Mouse (Mus musculus): Measurements from ENCODE around the gene Ccn2. TPM values are rescaled to one million over a fixed set of nuclear protein-coding genes. Genes with fewer than 3 reads are reported as not detected.

Gene Ccn2
- 0.81 and 0.95 TPM in 2 replicates for polyA plus RNA-seq (2015; fragmentation: Nextera tagmentation; extraction: Ambion mirVana)

GRCm38 (mm10) chr10:24595250-24596002 is at the start of gene Ccn2:
Gene Ccn2 (plus strand): TSS chr10:24595442.
- DNase-seq (ENCODE audit: low spot score), result no peak

DNA sequence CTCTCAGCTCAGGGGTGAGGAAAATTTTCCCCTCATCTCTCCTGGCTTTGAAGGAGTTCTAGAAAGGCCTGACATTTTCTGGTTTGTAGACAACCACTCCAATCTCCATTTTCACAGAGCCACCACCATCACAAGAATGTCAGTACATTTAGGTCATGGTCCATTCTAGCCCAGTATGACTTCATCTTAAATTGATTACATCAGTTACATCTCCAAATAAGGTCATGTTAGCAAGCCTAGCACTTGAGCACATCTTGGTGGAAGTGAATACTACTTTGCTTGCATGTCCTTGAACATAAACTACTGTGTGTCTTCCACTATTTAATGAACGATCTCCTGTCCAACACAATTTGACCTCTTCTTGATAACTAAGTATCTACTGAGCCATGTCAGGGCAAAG is 42.4 kb upstream of the Ccn2 start:
- no peak for DNase-seq (ENCODE audit: low spot score)

DNA sequence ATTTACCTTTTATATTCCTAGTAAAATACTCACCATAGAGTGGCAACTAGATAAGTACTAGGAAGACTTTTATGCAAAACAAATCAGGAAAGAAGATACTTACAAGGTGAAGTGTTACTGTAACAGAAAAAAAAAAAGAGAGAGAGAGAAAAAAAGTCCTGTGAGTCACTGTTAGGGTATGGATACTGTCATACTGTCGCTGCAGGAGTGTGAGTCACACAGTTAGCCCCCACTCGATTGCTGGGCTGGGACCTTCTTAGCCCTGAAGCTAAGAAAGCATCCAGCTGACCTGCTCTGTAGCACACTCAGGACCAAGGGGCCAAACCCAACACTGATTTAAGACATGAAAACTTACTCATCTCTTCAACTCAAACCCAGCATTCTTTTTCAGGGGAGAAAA is 41.2 kb upstream of the Ccn2 start:
- DNase-seq (ENCODE audit: low spot score), result no peak

- DNase-seq (ENCODE audit: low spot score), result no peak
Measured at GRCm38 (mm10) chr10:24558366-24558765, 36.9 kb upstream of the Ccn2 start.

DNA sequence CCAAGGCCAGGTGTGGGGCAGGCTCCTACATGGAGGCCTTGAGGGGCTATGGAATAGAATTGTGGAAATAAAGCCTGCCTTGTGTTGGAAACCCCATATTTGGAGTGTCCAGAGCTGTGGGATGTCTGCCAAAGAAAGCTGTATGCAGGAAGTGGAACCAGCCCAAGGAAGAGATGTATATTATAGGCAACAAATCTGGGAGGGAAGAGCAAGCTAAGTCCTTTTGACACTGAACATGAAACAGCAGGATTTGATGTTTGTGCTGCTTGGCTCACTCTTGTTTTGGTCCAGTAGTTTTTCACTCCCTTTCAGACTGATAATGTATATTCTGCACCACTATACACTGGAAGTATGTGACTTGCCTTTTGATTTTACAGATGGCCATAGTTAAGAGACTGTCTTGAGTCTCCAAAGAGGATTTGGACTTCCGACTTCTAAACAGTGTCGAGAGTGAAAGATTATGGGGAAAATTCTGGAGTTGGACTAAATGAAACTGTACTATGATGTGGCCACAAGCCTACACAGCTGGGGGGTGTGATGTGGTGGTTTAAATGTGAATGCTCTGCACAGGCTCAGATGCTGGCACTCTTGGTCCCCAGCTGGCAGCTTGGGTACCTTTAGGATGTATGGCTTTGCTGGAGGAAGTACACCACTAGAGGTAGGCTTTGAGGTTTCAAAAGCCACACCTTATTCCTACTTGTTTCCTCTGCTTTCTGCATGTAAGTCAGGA is 25.4 kb upstream of the Ccn2 start:
- DNase-seq (ENCODE audit: low spot score), result no peak

GRCm38 (mm10) chr10:24572044-24572960 is 22.9 kb upstream of the Ccn2 start:
- no peak for DNase-seq (ENCODE audit: low spot score)

GRCm38 (mm10) chr10:24573484-24573883 is 21.8 kb upstream of the Ccn2 start:
- DNase-seq (ENCODE audit: low spot score), result no peak

DNA sequence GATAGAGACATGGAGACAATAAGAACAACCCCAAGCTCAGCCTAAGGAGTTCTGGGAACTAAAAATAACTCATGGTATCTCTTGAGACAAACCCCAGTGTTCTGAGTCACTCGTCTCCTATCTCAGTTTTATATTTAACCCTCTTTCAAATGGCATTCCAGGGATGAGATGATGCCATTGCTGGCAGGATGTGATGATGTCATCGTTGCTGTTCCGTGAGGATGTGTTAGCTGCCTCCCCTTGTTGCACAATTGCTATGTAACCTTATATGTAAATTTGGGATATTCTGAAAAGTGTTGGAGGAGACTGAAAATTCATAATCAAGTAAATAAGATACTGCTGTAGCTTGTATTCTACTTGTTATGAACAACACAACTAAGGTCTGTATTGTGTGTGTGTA is 14.2 kb upstream of the Ccn2 start:
- DNase-seq (ENCODE audit: low spot score), result no peak

DNA sequence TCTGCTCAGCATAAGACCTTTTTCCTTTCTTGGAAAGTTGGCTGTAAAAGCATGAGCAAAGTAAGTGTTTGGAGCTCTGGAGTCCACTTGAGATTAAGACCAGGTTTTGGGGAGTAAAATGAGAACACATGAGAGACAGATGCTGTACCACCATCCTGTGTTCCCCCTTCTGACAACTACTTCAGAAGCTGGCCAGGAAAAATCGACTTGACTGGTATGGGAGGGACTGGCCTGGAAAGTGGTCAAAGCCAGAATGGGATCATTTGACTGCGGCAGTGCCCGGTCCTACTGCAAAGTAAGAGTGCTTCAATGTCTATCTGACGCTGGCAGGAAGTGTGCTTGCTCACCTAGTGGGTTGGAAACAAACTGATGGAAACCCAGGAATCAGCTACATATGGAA is 6.4 kb upstream of the Ccn2 start:
- DNase-seq (ENCODE audit: low spot score), result no peak

DNA sequence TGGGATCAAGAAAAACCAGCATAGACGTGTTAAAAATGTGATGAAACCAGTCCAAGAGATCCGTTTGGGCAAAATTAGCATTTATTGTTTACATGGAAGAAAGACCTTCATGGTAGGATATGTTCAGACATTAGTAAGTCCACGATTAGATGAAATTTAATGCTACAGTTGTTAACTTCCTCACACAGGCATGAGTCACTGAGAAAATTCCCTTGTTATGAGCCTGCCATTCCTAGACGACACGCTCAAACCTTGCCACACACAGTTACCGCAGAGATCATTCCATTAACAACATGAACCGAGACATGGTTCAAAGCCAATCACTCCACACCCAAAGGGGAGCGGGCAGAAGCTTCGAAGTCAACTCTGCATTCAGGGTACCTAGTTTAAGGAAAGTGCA is 6.0 kb upstream of the Ccn2 start:
- DNase-seq (ENCODE audit: low spot score), result no peak

GRCm38 (mm10) chr10:24590546-24590945 is 4.7 kb upstream of the Ccn2 start:
- no peak for DNase-seq (ENCODE audit: low spot score)

DNA sequence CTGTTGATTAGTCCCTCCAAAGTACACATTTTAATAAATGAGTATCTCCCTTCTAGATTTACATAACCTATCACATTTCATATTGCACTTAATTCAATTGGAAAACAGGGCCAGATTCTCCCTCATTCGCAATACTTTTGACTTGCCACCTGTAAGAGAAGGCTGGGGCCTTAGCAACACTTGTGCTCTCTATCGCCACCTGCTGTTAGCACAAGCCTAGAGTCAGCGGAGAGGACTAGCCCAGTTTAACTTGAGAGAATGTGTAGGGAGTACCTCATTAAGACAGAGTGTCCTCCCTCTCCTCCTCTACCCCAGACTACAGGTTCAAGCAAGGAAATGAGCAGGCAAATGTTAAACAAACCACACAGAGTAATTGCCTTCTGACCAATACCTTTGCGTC is 4.1 kb upstream of the Ccn2 start:
- DNase-seq (ENCODE audit: low spot score), result peak; percentile 70

DNA sequence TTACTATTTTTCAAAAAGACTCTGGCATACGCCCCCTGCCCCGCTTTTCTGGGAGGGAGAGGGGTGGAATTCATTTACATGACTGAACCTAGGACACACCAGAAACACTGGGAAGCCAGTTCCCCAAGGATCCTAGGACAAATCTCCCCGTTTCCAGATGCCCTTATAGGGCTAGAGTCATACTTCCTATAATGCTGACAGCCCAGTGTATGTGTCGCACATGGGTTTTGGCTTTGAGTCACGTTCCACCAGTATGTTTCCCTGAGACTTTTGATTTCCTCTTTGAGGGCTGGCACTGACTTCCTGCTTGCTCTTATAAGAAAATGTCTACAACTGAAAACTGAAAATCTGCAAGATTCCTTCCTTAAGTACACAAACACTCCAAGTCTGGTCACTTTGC is 3.5 kb upstream of the Ccn2 start:
- no peak for DNase-seq (ENCODE audit: low spot score)

DNA sequence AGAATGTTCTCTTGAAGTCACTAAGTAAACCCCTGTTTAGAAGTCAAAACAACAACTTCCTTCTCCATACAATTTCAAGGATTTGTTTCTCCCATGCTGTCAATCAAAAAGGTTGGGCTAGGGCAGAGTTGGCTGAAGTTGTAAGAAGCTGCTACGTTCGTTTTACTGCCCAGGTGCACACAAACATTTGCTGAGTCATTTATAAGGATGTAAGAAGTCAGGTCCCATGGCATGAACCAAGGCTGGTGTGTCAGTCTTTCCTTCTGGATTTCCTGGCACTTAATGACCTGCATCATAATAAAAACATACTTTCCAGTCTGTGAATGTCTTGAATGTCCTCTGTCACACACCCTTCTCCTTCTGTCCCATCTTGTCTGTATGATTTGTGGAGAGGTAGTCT is 2.9 kb upstream of the Ccn2 start:
- no peak for DNase-seq (ENCODE audit: low spot score)

GRCm38 (mm10) chr10:24592969-24593368 is 2.3 kb upstream of the Ccn2 start:
- DNase-seq (ENCODE audit: low spot score), result no peak

DNA sequence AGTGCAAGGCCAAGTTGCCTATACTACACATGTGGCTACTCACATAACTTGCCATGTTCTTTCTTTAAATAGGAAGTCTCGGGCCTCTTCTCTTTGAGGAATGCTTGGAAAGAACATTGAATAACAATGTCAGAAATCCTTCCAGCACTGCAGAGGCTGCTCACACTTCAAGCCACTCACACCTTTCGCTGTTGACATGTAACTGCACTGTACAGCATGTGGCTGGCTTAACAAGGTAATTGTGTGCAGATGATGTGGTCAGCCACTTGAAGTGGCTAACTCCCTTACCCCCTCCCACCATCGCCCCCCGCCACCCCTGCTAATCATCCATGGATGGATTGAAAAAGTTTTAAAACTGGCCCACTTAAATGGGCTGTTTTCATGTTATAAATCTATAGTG is 1.7 kb upstream of the Ccn2 start:
- DNase-seq (ENCODE audit: low spot score), result no peak

DNA sequence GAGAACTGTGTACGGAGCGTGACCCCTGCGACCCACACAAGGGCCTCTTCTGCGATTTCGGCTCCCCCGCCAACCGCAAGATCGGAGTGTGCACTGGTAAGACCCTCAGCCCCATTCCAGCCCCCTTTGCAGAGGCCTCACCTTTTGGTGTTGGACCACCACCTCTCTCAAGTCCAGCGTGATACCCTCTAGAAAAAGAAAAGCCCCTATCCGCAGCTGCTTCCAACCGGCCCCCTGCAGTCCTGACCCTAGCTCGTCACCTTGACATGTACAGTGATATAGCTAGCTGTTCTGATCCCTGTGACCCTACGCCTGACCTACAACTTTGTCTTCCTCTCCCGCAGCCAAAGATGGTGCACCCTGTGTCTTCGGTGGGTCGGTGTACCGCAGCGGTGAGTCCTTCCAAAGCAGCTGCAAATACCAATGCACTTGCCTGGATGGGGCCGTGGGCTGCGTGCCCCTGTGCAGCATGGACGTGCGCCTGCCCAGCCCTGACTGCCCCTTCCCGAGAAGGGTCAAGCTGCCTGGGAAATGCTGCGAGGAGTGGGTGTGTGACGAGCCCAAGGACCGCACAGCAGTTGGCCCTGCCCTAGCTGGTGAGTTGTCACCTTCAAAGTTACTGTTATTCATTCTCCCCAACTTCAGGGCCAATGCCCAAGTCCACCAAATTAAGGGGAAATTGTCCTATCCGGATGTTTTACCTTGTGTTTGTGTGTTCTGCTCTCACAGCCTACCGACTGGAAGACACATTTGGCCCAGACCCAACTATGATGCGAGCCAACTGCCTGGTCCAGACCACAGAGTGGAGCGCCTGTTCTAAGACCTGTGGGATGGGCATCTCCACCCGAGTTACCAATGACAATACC is 994 bp downstream of the Ccn2 start:
- no peak for DNase-seq (ENCODE audit: low spot score)

DNA sequence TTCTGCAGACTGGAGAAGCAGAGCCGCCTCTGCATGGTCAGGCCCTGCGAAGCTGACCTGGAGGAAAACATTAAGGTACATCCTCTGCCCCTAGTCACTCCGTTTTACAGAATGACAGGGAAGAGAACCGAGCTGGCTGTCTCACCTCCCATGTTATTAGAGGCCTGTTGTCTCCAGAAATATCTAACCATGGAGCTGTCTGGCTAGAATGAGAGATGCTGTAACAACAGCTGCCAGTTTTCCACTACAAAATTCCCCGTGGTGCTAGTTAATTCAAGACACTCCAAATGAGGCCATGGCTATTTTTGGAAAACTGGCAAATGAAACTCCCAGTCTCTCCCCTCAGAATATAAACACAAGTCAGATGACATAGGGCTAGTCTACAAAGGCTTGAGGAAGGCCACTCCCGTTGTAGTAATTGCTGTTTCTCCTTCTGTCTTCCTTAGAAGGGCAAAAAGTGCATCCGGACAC is 1.7 kb downstream of the Ccn2 start:
- no peak for DNase-seq (ENCODE audit: low spot score)

GRCm38 (mm10) chr10:24597789-24598188 is 2.5 kb downstream of the Ccn2 start:
- DNase-seq (ENCODE audit: low spot score), result no peak

GRCm38 (mm10) chr10:24598693-24599092 is 3.5 kb downstream of the Ccn2 start:
- DNase-seq (ENCODE audit: low spot score), result no peak

DNA sequence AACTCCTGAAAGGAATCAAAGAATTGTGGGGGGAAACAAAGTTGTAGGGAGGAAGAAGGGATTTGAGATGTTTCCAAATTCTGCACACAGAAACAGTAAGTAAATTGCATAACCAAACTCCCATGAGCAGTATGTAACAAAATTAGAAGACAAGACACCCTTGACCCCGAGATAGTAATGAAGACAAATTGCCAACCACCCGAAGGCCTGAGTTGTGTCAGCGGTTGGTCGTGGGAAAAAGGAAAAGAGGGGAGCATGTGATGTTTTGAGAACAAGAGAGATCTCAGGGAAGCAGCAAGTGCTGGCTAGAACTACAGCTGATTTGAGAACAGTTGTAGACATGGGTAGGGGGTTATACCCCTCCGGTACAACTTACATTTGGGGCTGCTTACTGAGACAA is 4.6 kb downstream of the Ccn2 start:
- DNase-seq (ENCODE audit: low spot score), result no peak
